Mouse (Mus musculus) thymus, postnatal 0 days (tissue): ENCODE measurements around the gene Ucp3. TPM values are rescaled to one million over a fixed set of nuclear protein-coding genes. Genes with fewer than 3 reads are reported as not detected.

Experiments
- polyA plus RNA-seq: library from polyadenylated mRNA; unstranded; fragments of >200 nt; fragmentation: Nextera tagmentation; extraction: Ambion mirVana; gene quantifications from 2 replicates; pipeline ENCODE4 v1.2.1, GENCODE M21; 2015

Ucp3 gene
- polyA plus RNA-seq, 1 experiment from 2014 or later: 0.12 TPM

Other genes starting within 250 kb of the Ucp3 start
- 3.3 and 3.9 TPM in 2 replicates for gene Pgm2l1, start 245.6 kb upstream of the Ucp3 start, polyA plus RNA-seq
- gene P4ha3, start 187.5 kb upstream of the Ucp3 start, polyA plus RNA-seq: 2.7 and 3.0 TPM in 2 replicates
- gene C2cd3, start 100.8 kb upstream of the Ucp3 start, polyA plus RNA-seq: 20.5 and 20.6 TPM in 2 replicates
- gene Ppme1, start 100.7 kb upstream of the Ucp3 start, polyA plus RNA-seq: 41.5 and 48.4 TPM in 2 replicates
- gene Ucp2, start 20.3 kb downstream of the Ucp3 start, polyA plus RNA-seq: 803 and 920 TPM in 2 replicates
- gene Dnajb13, start 42.0 kb downstream of the Ucp3 start, polyA plus RNA-seq: 1.7 TPM in 2 replicates
- gene Coa4, start 64.1 kb downstream of the Ucp3 start, polyA plus RNA-seq: 18.4 and 18.6 TPM in 2 replicates
- gene Rab6a, start 134.4 kb downstream of the Ucp3 start, polyA plus RNA-seq: 44.4 and 47.4 TPM in 2 replicates
- gene Mrpl48, start 135.3 kb downstream of the Ucp3 start, polyA plus RNA-seq: 102 TPM in 2 replicates
- 5.8 and 7.1 TPM in 2 replicates for gene Plekhb1, start 189.4 kb downstream of the Ucp3 start, polyA plus RNA-seq
- 17.2 and 19.2 TPM in 2 replicates for gene Fam168a, start 233.6 kb downstream of the Ucp3 start, polyA plus RNA-seq